Mouse (Mus musculus): ENCODE data around the gene Ptprk. TPM values are rescaled to one million over a fixed set of nuclear protein-coding genes. Genes with fewer than 3 reads are reported as not detected.

Gene Ptprk
- polyA plus RNA-seq, 1 experiment from 2014 or later: 22.1 TPM

DNA sequence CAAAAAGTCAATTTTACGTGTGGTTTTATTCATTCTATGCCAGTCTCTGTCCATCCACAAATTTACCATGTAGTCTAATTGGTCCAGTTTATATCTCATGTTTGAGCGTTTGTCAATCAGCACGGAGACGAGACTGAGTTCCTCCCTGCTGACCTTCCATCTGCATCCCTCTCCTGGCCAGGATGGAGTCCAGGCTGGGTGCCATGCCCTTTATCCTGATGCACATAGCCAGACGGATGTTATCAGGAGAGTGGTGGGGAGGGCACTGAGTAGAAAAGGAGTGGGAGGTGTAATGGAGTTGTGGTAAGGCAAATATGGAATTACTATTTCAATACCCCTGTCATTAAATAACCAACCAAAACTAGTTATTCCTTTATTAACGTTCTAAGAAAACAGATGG is 140.5 kb downstream of the Ptprk start:
- 89% methylated on average over 6 of the region's 6 CpGs for WGBS
- no peak for DNase-seq (ENCODE audit: low spot score)
- H3K27me3 ChIP-seq (ENCODE audit: insufficient read depth, poor library complexity, severe bottlenecking): no peaks in the 10 kb centered on the region
- H3K4me3 ChIP-seq: no peak overlapping the region
- H3K4me1 ChIP-seq (replicated peaks): no peaks in the 10 kb centered on the region
- no peaks in the 10 kb centered on the region for H3K9me3 ChIP-seq
- no peak overlapping the region for H3K27ac ChIP-seq
- H3K36me3 ChIP-seq: no peaks in the 10 kb centered on the region

DNA sequence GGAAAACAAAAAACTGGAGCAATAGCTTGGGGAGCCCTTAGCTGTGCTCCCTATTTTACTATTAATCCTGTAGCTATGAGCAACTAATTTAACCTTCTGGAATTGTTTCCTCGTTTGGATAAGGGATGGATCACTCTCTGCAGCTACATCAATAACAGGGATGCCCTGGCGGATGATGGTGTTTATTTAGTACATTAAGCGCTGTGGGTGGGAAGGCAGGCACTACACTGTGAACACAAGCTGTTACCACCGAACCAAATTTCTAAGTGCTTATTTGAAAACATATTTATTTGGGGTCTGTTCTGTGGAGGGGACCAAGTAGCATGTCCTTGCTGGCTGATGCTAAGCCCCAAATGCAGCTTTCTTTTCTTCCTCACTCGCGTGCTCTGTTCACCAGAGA is 149.0 kb downstream of the Ptprk start:
- 73% methylated on average over 6 of the region's 6 CpGs for WGBS
- H3K9me3 ChIP-seq: no peaks in the 10 kb centered on the region
- peaks cover 19% of the 10 kb centered on the region for H3K4me1 ChIP-seq (replicated peaks)

DNA sequence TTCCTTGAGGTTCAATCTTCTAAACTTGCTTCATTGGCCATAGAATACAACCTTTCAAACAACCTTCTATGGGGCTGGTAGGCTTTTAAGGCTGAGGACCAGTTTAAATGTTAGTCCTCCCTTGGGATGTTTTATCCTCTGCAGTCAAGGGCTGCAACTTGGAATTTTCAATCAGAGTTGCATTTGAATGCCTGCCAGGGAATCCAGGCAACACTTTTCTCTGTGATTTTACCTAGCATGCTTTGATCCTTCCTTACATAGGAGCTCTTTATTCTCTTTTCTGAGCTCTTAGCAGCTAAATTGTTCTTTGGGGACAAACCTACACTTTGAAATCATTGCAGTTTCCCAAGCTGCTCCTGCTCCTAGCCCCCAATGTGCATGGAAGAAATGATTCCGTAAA is 149.8 kb downstream of the Ptprk start:
- H3K27me3 ChIP-seq (ENCODE audit: insufficient read depth, poor library complexity, severe bottlenecking): no peaks in the 10 kb centered on the region
- peak overlapping the region; percentile 12; the same call in 1 of the 2 replicates for H3K27ac ChIP-seq
- H3K9me3 ChIP-seq: no peaks in the 10 kb centered on the region
- no peaks in the 10 kb centered on the region for H3K36me3 ChIP-seq
- peaks cover 19% of the 10 kb centered on the region for H3K4me1 ChIP-seq (replicated peaks)
- no peak overlapping the region for H3K4me3 ChIP-seq
- 85% methylated on average over 1 of the region's 1 CpGs for WGBS
- no peak for DNase-seq (ENCODE audit: low spot score)

More for the DNA sequence above, 149.0 kb downstream of the Ptprk start:
- Histone ChIP-seq H3K4me3 (no peak overlapping the region), H3K27me3 (ENCODE audit: insufficient read depth, poor library complexity, severe bottlenecking) (no peaks in the 10 kb centered on the region), H3K27ac (no peak overlapping the region), H3K36me3 (no peaks in the 10 kb centered on the region)
- DNase-seq (ENCODE audit: low spot score): no peak

DNA sequence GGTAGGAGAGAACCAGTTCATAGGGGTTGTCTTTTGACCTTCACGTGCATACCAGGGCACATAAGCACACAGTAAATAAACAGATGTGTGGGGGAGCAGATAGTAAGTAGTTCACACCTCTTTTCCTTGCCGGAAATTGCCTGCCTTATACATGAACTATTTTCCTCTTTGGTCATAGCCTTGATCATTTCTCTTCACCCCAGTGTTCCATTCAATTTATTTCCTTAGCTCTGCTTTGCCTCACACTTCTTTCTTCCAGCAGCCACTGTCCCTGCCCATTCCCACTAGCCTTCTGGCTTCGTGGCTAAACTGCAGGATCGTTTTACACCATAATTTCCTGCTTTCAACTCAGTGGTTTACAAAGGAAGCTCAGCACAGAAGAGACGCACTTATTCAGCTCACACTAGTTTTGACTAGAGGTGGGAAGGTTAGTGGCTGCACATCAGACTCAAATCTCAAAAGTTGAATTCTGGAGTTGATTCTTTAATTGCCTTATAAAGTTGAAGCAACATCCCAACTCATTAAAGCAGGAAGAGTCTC is 151.0 kb downstream of the Ptprk start:
- no peaks in the 10 kb centered on the region for H3K36me3 ChIP-seq
- DNase-seq (ENCODE audit: low spot score): no peak
- no peak overlapping the region for H3K27ac ChIP-seq
- no peak overlapping the region for H3K4me3 ChIP-seq
- peaks cover 19% of the 10 kb centered on the region for H3K4me1 ChIP-seq (replicated peaks)
- WGBS: 42% methylated on average over 5 of the region's 5 CpGs
- no peaks in the 10 kb centered on the region for H3K9me3 ChIP-seq
- H3K27me3 ChIP-seq (ENCODE audit: insufficient read depth, poor library complexity, severe bottlenecking): no peaks in the 10 kb centered on the region

DNA sequence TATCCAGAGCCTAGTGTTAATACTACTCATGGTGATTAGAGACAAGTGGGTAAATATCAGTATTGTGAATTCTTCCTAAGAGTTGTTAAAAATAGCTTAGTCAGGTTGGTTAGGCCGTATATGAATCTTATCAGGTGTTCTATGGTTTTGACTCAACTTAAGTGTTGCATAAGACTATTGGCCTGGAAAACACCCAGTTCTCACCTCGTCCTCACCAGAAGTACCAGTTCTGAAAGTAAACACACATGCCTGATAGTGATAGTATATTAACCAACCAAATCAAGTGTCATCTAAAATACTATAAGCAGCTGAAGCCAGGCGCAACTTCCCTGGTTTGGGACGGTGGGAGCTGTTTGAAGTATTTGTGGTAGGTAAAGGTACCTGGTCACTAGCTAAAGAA is 153.1 kb downstream of the Ptprk start:
- Histone ChIP-seq H3K36me3 (no peaks in the 10 kb centered on the region), H3K4me3 (no peak overlapping the region), H3K27me3 (ENCODE audit: insufficient read depth, poor library complexity, severe bottlenecking) (no peaks in the 10 kb centered on the region), H3K4me1 (replicated peaks) (peaks cover 31% of the 10 kb centered on the region), H3K9me3 (no peaks in the 10 kb centered on the region), H3K27ac (no peak overlapping the region)
- WGBS: 90% methylated on average over 4 of the region's 4 CpGs
- no peak for DNase-seq (ENCODE audit: low spot score)

DNA sequence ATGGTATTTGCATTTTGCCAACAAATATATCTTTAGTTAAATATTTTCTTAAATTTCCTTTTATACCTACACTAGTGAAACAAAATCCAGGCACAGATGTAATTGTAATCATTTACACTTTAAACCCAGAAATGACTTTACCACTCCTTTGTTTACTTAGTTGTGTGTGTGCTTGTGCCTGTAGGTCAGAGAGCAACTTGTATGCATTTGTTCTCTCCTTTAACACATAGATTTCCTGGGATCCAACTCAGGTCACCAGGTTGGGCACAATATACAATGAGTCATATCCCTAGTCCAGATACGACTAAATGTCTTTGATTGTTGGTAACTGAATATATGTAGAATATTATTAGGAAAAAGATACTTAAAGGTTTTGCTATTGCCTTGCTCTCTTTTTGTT is 153.6 kb downstream of the Ptprk start:
- H3K4me1 ChIP-seq (replicated peaks): peaks cover 32% of the 10 kb centered on the region
- DNase-seq (ENCODE audit: low spot score): no peak
- WGBS: 86% methylated on average over 1 of the region's 1 CpGs
- no peaks in the 10 kb centered on the region for H3K27me3 ChIP-seq (ENCODE audit: insufficient read depth, poor library complexity, severe bottlenecking)
- no peak overlapping the region for H3K27ac ChIP-seq
- H3K9me3 ChIP-seq: no peaks in the 10 kb centered on the region
- no peaks in the 10 kb centered on the region for H3K36me3 ChIP-seq
- no peak overlapping the region for H3K4me3 ChIP-seq

DNA sequence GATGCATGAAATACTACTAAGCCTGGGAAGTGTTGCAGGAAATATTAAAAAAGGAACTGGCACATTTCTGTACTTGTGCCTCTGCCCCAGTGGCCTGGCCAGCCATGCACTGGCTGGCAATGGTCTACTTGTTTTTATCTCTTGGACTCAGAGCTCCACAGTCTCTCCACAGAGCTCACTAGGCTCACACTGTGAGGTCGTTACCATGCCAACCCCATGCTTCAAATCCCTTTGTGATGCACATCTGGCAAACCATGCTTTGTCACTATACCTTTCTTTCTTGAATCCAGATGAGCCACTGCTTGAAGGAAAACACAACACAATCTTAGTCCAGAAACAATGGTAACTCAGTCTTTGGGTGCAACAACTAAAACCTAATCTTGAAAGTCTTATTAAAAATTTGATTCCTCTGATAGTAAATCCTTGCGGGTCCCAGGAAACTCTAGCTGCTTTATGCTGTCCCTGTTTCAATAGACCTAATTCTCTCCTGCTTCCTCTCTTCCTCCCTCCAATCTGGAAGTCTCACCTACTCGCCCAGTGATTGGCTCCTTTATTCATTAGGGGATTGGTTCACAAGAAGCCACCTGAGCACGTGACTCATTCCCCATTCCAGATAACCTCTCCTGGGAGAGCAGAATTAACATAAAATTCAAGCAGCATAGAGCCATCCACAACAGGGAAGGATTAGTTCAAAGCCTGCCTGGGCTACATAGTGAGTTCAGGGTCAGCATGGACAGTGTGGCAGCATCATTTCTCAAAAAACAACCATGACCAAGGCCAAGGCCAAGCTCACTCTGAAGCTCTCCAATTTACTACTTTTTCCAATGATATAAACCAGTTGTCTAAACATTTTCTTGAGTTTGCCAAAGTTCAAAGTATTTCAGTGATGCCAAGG is 157.9 kb downstream of the Ptprk start:
- WGBS: 19% methylated on average over 4 of the region's 4 CpGs
- Histone ChIP-seq H3K27ac (no peak overlapping the region), H3K9me3 (no peaks in the 10 kb centered on the region), H3K4me3 (no peak overlapping the region), H3K27me3 (ENCODE audit: insufficient read depth, poor library complexity, severe bottlenecking) (no peaks in the 10 kb centered on the region), H3K36me3 (no peaks in the 10 kb centered on the region), H3K4me1 (replicated peaks) (peaks cover 13% of the 10 kb centered on the region)
- peak; percentile 49 for DNase-seq (ENCODE audit: low spot score)

DNA sequence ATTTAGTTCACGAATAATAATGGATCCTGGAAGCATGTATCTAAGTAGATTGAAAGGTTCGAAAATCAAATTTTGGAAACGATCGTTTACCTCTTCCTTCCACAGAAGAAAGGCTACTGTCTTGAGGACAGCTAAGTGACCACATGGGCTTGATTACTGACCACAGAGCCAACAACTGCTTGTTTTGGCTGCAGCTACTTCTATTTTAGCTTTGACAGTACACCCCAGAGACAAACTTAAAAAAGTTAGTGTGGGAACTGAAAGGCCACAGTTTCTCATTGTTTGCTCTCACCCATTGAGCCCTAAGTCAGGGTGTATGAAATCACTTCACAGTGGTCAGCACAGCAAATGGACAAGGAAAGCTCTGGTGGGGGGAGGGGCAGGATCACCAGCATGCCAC is 174.4 kb downstream of the Ptprk start:
- H3K27me3 ChIP-seq (ENCODE audit: insufficient read depth, poor library complexity, severe bottlenecking): no peaks in the 10 kb centered on the region
- H3K4me3 ChIP-seq: no peak overlapping the region
- DNase-seq (ENCODE audit: low spot score): no peak
- H3K4me1 ChIP-seq (replicated peaks): peaks cover 17% of the 10 kb centered on the region
- H3K27ac ChIP-seq: no peak overlapping the region
- H3K36me3 ChIP-seq: no peaks in the 10 kb centered on the region
- no peaks in the 10 kb centered on the region for H3K9me3 ChIP-seq
- WGBS: 77% methylated on average over 4 of the region's 4 CpGs

DNA sequence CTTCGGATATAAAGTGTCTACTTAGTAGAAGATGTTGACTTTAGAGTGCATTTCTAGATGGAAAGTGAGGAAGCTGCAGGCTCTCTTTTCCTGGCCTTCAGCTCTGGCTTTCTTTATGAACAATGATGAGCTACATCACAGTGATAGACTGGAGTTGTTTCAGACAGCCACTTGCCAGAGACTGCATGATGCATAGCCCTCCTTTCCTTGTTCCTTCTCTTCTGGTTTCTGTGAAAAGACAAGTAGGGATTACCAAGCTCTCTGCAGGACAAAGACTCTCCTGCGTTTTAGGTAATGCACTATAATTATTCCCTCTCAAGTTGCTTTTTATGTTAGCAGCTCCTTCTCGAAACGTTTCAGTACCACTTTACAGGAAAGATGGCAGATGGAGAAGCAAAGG is 176.8 kb downstream of the Ptprk start:
- no peaks in the 10 kb centered on the region for H3K9me3 ChIP-seq
- WGBS: 68% methylated on average over 4 of the region's 4 CpGs
- H3K4me1 ChIP-seq (replicated peaks): peaks cover 17% of the 10 kb centered on the region
- no peaks in the 10 kb centered on the region for H3K36me3 ChIP-seq
- H3K27me3 ChIP-seq (ENCODE audit: insufficient read depth, poor library complexity, severe bottlenecking): no peaks in the 10 kb centered on the region
- no peak for DNase-seq (ENCODE audit: low spot score)
- H3K4me3 ChIP-seq: no peak overlapping the region
- 0 out of 2 replicates have a peak overlapping the region, but pooled peaks have one; percentile 16 for H3K27ac ChIP-seq

DNA sequence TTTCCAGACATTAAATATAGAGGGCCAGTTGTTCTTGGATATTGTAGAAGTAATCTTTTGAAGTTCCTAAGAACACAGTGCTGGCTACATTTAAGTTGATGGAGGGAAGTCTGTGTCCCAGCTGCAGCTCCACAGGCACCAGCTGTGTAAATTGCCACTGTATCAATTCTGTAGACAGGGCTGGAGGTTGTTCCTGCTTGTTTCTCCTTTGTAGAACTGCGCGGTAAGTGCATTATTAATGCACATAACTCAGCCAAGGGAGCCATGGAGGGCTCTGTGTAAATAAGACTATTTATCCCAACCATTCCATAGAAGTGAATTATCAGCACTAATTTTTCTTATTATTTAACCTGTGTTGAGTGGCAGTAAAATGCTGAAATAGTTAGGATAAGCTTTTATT is 186.0 kb downstream of the Ptprk start:
- 75% methylated on average over 2 of the region's 2 CpGs for WGBS
- peaks cover under 1% of the 10 kb centered on the region for H3K36me3 ChIP-seq
- no peaks in the 10 kb centered on the region for H3K4me1 ChIP-seq (replicated peaks)
- H3K27ac ChIP-seq: no peak overlapping the region
- H3K9me3 ChIP-seq: no peaks in the 10 kb centered on the region
- H3K4me3 ChIP-seq: no peak overlapping the region
- DNase-seq (ENCODE audit: low spot score): no peak
- no peaks in the 10 kb centered on the region for H3K27me3 ChIP-seq (ENCODE audit: insufficient read depth, poor library complexity, severe bottlenecking)

DNA sequence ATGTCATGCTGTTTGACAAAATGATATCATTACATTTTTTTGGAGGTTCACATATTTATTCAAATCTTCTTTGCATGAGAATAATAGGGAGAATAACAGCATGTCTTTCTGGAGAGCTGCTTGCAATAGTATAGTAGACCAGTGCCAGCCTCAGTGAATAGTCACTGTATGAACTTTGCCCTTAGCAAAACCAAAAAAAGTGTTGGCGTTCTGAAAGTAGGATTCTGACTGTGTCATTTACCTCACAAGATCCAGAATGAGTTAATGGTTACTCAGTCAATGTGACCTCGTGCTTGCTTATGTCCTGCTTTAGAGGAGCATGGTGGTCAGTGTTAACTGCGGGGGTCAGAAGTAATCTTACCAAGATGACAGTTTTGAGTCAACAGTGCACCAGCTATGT is 187.5 kb downstream of the Ptprk start:
- Histone ChIP-seq H3K4me1 (replicated peaks) (no peaks in the 10 kb centered on the region), H3K4me3 (no peak overlapping the region), H3K27me3 (ENCODE audit: insufficient read depth, poor library complexity, severe bottlenecking) (no peaks in the 10 kb centered on the region), H3K27ac (no peak overlapping the region), H3K36me3 (peaks cover 10% of the 10 kb centered on the region), H3K9me3 (no peaks in the 10 kb centered on the region)
- 87% methylated on average over 3 of the region's 3 CpGs for WGBS
- DNase-seq (ENCODE audit: low spot score): no peak

DNA sequence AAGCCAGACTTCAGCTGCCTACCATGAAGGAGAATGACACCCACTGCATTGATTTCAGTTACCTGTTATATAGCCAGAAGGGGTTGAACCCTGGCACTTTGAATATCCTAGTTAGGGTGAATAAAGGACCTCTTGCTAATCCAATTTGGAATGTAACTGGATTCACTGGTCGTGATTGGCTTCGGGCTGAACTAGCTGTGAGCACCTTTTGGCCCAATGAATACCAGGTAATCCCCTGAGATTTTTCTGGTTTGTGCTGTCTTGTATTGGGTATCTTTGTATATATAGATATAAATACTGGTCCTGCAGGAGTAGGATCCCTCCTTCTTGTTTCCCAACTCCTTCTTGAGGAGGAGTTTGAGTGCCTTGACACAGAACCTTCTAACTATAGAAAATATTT is 188.9 kb downstream of the Ptprk start:
- no peak overlapping the region for H3K27ac ChIP-seq
- H3K27me3 ChIP-seq (ENCODE audit: insufficient read depth, poor library complexity, severe bottlenecking): no peaks in the 10 kb centered on the region
- H3K4me1 ChIP-seq (replicated peaks): no peaks in the 10 kb centered on the region
- WGBS: 92% methylated on average over 2 of the region's 2 CpGs
- peaks cover 17% of the 10 kb centered on the region for H3K36me3 ChIP-seq
- H3K4me3 ChIP-seq: no peak overlapping the region
- no peaks in the 10 kb centered on the region for H3K9me3 ChIP-seq
- DNase-seq (ENCODE audit: low spot score): no peak

DNA sequence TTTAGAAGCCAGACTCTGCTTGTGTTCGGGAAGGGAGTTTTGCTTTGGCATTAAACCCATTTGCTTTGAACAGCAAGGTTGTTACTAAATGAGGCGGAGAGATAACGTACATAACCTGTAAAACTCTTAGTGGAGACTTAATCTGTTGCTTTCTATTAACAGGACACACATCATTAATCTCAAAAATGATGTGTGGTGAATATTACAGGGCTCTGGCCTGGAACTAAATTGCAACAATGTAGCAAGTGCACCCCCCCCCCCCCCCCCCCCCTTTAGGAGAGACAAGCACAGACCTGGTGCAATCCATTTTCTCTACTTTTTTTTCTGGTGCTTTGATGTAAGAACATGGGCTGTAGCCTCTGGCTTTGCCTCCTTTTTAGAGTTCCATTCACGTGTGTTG is 195.7 kb downstream of the Ptprk start:
- Histone ChIP-seq H3K4me1 (replicated peaks) (no peaks in the 10 kb centered on the region), H3K27me3 (ENCODE audit: insufficient read depth, poor library complexity, severe bottlenecking) (no peaks in the 10 kb centered on the region), H3K4me3 (no peak overlapping the region), H3K36me3 (peaks cover 22% of the 10 kb centered on the region), H3K27ac (no peak overlapping the region), H3K9me3 (no peaks in the 10 kb centered on the region)
- WGBS: 92% methylated on average over 4 of the region's 4 CpGs
- DNase-seq (ENCODE audit: low spot score): no peak

Data from hindbrain, embryonic 10.5 days (tissue).